Mouse (Mus musculus) erythroblast, embryonic 14.5 days (primary cell): ENCODE measurements around the gene Il17re.

ENCODE experiments used
- GATA1 ChIP-seq: IDR thresholded peaks from 2 replicates; pipeline ENCODE4 v1.6.1; 2012; ENCODE audit warnings: low read length, inconsistent platforms, mixed read lengths
- TAL1 ChIP-seq: IDR thresholded peaks from 3 replicates; pipeline ENCODE4 v1.6.1; 2012; ENCODE audit warnings: low read length, inconsistent platforms, mixed read lengths

DNA sequence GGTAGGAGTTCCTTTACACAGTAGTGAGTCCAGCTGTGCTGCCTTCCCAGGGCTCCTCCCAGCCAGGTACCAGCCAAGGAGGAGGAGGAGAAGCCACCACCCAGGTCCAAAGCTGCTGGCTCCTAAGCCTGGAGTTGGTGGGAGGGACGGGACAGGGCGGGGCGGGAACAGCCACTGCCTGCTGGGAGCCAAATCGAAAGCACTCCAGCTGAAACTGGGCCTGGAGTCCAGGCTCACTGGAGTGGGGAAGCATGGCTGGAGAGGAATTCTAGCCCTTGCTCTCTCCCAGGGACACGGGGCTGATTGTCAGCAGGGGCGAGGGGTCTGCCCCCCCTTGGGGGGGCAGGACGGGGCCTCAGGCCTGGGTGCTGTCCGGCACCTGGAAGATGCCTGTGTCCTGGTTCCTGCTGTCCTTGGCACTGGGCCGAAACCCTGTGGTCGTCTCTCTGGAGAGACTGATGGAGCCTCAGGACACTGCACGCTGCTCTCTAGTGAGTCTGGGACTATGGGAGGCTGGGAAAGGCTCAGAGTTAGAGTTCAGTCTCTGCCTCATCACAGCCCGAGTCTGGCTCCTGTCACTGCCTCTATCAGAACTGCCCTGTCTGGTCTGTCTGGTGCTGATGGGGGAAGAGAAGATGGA, 13.1 kb downstream of the Il17re start, which contains the start of gene Il17rc:
- TF ChIP-seq GATA1 (no peak), TAL1 (no peak)
